Mouse (Mus musculus): ENCODE measurements around the gene Arhgef28.
A peak's percentile ranks its signal among the peaks of the same experiment; 100 is the strongest.

Gene Arhgef28

DNA sequence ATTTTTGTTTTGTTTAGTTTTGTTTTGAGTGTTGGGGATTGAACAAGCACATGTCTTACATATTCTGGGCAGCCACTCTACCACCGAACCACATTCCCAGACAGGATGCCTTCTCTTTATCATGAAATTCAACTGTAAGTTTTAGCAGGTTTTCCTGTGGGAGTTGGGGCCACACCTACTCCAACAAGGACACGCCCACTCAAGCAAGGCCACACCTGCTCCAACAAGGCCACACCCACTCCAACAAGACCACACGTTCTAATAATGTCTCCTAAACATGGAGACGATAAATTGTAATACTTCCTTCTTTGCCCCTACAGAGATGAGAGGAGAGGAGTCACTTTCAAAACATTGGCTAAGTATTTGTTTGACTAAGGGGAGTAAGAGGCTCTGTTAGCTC lies 197.2 kb downstream of the Arhgef28 start:
- DNase-seq = no peak

DNA sequence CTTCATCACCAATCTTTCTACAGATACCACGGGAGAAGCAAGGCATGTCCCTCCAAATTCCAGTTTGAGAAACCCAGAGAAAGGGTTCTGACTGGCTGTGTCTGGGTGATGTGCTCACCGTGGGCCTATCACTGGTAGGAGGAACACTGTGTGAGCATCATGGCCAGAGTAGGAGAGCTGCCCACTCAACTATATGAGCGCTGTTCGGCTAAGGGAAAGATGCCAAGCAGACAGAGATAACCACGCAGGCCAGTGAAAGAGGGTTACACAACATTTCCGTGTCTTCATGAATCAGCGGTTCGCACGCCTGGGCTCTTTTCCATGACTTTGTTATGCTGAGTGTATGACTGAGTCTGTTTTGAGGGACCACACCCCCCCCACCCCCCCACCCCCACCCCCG lies 197.7 kb downstream of the Arhgef28 start:
- DNase-seq = no peak

DNA sequence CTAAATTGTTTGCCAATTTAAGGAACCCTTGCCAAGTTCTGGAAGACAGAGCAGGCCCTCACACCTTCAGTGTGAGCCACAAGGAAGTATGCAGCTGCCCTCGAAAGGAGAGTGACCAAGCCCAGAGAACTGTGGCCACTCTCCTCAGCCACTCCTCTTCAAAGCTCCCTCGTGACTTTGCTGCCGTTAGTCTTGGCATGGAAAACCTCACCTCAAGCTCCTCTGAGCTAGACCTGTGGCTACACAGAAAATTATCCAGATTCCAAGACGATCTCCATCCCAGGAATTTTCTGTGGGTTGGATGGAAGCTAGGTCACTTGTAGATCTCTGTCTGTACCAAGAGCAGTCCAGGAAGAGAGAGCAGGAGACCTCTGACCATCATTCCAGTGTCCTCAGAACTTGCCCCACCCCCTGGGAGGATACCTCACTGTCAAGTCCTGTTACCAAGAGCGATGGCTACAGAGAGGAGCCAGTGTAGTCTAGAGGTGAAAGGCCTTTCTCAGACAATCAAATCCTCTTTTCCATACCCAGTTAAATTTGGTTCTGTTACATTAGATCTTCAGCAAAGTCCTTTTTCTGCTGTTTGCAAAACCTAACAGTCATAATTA lies 200.5 kb downstream of the Arhgef28 start:
- DNase-seq = no peak

DNA sequence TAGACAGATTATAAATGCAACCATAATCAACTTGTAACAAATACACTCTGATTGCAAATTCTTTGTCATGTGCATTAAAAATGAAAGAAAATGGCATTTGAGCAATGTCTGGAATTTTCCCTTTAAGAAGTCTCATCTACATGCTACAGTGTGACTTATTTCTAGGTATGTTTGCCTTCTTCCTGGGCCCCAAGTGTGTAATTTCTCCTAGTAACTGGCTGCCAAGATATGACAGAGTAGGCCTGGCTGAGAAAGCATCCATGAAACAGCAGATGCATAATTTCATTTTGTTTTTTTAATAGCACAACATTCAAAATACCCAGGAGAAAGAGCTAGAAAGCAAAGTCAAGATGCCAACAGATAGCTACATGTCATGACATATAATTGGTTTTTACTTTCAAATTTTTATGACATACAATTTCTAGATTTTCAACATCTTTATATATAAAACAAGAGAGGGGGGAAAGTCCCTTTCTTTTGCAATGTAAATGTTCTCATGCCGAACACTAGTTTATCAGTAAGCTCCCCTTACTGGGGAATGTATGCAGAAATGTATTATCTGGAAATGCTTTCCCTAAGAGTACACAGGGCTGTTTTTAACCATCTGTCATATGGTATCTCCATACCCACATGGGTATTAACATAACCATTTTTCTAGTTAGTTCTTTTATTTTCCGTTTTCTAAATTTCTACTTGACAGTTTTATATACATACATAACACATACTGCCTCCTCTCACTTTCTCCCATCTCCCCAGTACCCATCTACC lies 201.4 kb downstream of the Arhgef28 start:
- DNase-seq = no peak

DNA sequence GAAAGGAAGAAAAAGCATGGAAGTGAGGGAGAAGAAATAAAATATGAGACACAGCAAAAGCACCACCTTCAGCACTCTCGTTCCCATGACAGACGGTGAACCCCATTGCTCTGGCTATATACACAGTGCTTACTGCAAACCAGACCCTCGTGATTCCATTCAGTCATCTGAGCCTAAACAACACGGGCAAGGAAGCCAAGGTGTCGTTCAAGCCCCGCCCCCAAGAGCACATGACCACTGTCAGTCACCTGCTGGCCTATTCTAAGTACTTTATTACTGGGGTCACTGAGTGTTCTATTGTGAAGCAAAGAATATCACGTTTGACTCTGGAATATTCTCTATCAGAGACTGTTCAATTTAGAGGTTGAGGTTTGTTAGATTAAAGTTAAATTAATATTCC lies 202.5 kb downstream of the Arhgef28 start:
- DNase-seq = peak; percentile 49

DNA sequence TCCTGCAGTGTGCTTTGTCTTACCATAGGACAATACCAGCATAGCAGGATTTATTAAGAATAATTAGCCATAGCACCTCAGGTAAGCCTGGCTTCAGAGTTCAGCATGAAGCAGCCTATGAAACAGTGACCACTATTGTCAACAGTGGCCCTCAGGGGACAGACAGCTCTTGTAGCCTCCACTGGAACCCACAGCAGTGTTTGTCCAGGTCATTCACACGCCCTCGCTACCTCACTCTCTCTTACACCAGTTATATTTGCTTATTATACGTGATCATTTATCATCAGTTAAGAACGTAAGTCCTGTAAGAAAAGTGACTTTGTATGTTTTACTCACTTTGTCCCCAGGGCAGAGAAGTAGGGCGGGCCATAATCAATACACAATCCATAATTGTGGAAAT lies 203.6 kb downstream of the Arhgef28 start:
- DNase-seq = no peak

DNA sequence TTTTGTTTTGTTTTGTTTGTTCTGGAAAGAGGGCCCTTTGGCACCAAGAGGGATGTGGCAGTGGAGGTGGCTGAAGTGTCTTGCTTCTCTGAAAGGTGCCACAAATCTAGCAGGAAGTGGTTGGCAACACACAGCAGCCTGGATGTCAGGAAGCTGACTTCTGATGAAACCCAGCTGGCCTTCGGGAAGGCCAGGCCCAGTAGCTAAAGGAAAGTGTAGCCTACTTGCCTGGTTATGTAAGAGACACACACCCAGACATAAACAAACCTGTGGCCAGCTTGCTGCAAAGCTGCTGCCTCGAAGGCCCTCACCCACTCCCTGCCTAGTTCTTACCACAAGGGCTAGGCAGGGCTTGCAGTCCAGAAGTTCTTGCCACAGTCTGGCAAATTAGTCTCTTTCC lies 204.1 kb downstream of the Arhgef28 start:
- peak; percentile 47 for DNase-seq

DNA sequence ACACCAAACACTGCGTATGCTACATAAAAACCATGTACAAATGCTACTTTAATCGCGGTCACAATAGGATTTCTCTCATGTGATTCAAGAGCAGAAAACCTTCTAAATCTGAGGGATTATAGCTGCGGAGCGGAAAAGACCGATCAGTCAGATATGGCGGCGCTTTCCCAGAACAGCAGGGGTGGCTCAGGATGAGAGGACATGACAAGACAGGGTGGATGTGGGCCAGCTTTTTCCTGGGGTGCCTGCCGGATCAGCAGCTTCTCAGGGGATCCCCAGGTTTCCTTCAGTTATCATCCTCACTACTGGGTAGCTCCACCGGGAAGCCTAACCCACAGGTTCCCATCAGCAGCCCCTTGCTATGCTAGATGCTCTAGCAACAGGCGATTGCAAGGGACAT lies 204.5 kb downstream of the Arhgef28 start:
- no peak for DNase-seq

DNA sequence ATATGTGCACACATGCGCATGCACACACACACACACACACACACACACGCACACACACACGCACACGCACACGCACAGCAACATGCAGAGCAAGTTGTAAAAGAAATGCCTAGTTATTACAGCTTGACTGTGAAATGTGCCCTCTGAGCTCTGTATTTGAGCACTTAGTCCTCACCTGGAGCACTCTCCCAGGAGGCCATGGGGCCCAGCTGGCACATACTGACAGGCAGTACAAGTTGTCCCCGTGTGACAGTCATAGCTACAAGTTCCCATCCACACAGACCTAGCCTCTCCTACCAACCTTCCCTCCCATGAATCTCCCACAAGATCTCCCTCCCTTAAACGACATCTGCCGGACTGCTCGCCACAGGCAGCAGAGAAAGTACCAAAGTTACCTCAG lies 205.4 kb downstream of the Arhgef28 start:
- no peak for DNase-seq

DNA sequence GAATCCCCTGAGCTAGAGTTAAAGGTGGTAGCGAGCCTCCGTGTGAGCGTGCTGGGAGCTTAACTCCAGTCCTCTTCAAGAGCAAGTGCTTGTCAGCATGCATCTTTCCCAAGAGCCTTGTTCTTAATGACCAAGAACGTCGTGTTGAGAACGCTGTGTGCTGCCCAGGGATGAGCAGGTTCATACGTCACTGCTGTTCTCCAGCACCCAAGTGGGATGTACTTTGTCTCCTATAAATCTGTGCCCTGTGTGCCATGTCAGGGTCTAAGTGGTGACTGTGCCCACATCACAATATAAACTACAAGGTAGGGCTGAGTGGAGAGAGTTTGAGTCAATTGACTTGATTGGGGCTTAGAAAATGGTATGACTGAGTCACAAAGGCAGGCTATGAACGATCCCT lies 207.1 kb downstream of the Arhgef28 start:
- DNase-seq = no peak

DNA sequence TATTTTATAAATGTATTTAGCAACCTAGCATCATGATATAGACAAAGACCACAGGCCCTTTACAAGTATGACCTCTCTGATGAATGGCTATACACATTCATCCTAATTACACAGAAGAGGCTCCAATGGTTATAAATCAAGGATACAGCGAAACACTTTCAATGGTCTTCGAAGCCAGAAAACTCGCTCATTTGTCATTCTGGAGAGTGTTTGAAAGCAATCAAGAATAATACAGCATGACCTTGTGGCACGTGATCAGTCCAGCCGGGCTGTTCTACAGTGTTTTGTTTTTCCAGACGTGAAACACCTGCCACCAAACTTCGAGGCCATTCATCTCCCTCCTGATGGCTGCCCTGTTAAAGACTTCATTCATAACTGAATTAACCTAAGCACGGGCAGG lies 207.7 kb downstream of the Arhgef28 start:
- no peak for DNase-seq

DNA sequence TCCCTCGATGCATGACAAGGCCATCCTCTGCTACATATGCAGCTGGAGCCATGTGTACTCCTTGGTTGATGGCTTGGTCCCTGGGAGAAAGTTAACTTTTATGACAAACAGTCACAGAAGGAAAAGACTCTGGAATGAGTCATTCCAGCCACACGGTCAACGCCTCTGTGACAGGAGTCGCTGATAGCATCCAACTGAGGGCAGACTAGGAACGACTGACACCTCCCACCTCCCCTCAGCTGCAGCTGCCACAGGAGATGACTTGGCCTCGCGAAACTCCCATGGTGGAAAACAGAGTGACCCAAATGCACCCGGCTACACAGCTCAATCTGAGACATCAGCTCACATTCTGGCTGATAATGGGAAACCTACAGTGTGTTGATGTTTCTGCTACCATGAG lies 215.3 kb downstream of the Arhgef28 start:
- DNase-seq = no peak

DNA sequence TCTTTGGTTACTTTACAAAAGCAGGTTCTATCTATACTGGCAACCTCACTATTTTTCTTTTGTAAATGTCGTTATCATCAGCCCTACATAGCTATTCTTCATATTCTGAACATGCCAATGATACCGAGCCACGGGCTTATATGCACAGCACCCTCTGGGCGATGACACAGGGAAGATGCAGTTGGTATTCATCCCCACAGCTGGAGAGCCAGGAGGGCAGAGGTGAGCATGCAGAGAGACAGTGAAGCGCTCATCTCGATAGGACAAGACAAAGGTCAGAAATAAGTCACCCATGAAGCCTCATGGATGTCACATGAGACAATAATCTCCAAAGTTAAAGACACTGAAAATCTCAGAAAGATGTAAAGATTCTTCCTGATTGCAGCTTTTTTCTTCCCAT lies 217.4 kb downstream of the Arhgef28 start:
- DNase-seq = no peak

DNA sequence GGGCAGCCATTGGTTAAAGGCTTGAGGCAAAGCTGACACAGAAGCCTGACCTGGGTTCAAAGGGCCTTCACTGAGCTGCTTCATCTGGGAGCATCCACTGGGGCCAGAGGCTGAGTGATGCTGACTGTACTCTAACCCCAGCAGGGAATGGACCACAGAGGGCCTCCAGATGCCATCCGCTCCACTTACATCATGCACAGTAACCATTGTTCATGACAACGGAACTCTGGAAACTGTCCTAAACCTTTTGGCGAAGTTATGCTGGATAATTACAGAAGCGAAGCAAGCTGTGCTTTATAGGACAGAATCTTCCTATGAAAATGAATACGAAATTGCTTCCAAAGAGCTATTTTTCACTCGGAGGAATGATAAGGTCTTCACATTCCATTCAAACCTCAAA lies 219.5 kb downstream of the Arhgef28 start:
- no peak for DNase-seq

DNA sequence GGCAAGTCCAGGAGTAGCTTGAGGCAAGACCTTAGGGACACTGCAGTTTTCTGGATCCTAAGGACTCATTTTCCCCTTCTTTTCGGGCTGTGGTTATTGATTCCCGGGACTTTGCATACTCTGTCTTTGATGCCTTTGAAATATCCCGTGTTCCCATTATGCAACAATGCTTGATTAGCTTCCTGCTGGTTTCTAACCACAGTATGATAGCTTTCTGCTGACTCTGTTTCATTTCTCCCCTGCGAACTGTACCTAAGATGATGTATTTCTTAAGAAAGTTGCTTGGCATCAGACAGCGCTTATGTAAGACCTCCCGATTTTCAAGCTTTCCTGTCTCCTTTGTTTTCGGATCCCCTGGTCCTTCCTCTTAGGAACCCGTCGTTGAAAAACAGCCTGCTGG lies 229.1 kb downstream of the Arhgef28 start:
- no peak for DNase-seq

DNA sequence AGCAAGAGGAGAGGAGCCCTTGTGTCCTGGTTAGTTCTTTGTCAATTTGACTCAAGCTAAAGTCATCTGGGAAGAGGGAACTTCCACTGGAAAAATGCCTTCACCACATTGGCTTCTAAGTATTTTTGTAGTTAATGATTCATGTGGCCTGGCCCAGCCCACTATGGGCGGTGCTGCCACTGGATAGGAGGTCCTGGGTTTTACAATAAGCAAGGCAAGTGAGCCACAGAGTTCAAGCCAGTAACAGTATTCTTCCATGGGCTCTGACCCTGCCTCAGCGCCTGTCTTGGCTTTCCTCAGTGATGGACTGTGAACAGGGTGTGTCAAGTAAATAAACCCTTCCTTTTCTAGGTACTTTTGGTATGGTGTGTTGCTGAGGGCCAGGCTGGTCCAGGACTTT lies 229.6 kb downstream of the Arhgef28 start:
- no peak for DNase-seq

DNA sequence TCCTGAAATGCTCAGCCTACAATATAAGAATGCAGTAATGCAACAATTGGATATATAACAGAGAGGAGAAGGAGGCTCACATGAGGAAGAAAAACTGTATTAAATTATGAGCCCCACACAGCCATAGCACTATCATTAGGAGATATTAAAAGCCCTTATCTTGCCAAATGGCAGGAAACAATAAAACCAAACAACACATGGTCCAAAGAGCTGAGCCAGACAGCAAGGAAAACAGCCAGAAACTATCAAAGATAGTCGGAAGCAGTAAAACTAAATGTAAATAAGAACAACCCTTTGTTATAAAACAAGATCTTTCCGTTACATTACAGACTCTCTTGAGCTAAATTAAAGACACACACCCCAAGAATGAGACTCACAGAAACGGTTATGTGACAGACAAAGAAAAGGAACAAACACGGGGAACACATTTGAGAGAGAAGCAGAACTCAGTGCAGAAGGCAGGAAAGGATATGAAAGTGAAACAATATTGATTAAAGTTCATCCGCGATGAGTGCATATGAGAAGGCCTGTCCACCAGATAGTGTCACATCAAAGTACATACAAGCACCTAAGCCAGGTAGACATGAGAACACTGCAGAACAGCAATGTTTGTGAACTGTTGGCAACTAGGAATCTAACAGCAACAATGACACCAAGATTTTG lies 231.6 kb downstream of the Arhgef28 start:
- no peak for DNase-seq

DNA sequence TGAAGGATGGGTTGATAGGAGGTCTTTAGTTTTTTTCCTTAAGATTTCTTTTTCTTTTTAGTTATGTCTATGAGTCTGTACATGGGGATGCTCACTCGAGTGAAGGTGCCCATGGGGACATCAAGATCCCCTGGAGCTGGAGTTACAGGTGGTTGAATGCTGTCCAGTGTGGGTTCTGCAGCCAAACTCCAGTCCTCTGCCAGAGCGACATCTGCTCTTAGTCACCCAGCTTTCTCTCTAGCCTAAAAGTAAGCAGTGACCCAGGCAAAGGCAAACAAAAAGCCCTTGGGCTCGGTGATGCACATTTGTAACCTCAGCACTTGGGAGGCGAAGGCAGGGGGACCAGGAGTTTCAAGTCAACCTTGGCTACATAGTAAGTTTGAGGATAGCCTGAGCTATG lies 232.3 kb downstream of the Arhgef28 start:
- no peak for DNase-seq

DNA sequence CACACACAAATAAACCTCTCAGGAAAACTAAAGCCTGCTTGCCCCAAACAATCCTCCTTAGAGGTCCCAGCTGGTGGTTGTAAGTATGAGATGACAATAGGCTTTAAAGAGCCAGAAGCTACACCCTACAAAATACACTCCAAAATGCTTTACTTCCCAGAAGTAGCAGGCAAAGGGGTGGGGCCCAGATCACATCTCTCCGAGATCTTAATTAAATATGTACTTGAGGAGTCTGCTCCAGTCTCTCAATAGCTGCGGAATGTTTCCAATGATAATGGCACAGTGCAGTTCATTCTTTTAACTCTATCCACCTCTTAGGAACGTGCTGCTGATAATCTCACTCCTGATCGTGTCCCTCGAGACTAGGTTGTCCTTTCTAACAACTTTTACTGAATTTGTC lies 240.2 kb downstream of the Arhgef28 start:
- DNase-seq = no peak

DNA sequence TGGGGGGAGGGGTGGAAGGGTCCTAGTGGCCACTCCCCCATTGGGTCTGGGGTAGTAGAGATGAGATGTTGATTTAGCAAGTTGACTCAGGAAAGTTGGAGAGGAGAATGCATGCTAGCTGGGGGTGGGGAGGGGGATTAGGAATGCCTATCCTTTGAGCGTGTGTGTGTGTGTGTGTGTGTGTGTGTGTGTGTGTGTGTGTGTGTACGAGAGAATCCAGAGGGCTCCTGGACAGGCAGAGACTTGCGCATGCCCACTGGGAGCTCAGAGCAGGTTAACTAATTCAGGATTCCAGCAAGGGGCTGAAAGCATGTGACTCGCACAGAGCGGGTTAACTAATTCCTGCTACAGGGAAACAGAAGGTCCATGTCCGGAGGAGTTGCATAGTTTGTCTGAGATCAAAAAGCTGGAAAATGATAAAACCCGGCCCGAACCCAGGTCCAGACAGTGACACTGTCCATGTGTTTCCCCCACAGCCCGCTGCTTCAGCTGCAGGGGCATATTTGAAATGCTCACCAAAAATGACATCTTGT lies 241.3 kb downstream of the Arhgef28 start:
- DNase-seq = no peak

DNA sequence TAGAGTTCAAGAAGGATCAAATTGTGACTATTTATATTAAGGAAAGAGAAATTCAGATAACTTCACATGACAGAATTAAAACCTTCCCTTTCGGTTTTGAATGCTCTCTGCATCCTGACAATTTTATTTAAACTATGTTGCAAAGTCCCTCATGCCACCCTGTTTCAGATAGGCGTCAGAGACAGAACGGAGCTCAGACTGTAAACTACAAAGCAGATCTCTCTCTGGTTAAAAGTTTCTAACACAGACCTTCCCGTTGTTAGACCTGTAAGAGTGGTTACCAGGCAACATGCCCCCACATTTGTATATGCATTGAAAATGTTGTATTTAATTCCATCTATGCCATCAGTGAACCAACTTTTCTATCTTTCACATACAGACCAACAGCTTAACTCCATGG lies 246.1 kb downstream of the Arhgef28 start:
- DNase-seq = no peak

DNA sequence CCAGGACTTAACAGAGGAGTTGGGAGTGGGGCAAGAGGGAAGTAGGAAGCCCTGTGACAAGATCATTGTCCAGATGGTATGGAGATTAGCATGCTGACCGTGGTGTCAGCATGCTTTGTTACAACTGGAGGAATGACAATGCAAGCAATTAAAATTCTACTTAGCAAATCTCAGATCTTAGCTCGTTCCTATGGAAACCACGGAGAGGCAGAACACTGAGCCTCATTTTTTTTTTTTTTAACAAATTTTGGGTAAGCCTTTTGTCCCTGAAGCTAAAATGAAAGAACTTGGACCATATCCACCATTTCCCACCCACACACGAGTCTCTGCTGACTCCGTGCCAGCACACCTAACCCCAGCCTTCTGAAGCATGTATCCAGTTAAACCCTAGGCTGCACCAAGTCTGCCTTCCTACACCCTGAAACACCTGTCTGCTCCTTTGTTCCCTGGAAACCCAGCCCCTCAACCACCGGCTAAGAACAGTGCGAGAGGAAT lies 246.8 kb downstream of the Arhgef28 start:
- no peak for DNase-seq

DNA sequence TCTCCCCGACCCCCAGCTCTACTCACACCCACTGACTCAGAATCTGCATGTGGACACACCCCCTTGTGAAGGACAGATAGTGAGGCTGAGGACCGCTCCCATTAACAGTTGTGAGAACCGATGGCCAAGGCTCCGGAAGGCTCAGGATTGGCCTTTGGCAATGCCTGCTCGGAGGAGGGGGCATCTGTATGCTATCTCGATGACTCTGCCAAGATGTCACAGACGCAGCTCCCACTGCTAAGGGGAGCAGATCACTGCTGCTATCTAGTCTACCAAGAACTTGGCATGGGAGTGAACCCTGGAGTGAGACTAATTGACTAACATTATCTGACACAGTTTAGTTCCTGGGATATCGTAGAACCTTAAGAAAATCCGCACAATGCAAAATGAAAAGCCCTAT lies 250.5 kb downstream of the Arhgef28 start:
- DNase-seq = no peak

DNA sequence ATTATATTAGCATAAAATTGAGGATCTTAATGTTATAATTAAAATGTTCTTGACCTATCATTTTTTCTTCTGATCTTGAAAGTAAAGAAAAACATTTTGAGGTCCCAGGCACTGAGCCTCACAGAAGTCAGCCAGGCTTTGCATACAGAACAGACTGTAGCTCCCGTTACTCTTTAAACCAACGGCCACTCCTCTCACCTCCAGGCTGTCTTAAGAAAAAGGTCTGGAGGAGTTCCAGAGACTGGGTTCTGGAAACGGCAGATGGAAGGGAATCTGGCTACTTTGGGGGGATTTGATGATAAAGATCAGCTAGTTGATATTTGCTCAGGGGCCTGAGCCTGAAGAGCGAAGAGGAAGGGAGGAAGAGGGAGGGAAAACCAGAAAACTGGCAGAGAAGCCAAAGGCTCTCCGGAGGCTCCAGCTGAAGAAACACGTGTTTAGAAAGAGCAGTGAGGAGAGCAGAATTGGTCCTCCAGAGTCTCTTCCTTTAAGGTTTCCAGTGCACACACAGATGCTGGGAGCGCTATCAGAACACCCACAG lies 251.2 kb downstream of the Arhgef28 start:
- DNase-seq = no peak

Data from kidney, postnatal 10 days (tissue).